Mouse (Mus musculus): ENCODE measurements at regions not wholly inside any gene's neighbourhood (a gene's known extent, or its start where the extent isn't known, plus 50 kb on each side); places are given as distances from the start of the nearest gene placed in this dataset.

GRCm38 (mm10) chr2:75209790-75210583, 384.4 kb downstream of the Mtx2 start:
- DNase-seq (ENCODE audit: extremely low read depth, low read depth, low spot score), result no peak

- no peak for DNase-seq (ENCODE audit: extremely low read depth, low read depth, low spot score)
These were observed 391.3 kb downstream of the Mtx2 start for GRCm38 (mm10) chr2:75216931-75217330.

- no peak for DNase-seq (ENCODE audit: extremely low read depth, low read depth, low spot score)
These were observed 395.3 kb downstream of the Mtx2 start for GRCm38 (mm10) chr2:75220775-75221359.

- peak; percentile 14 for DNase-seq (ENCODE audit: extremely low read depth, low read depth, low spot score)
These were observed 398.8 kb downstream of the Mtx2 start for GRCm38 (mm10) chr2:75224443-75224842.

- no peak for DNase-seq (ENCODE audit: extremely low read depth, low read depth, low spot score)
These were observed 415.4 kb downstream of the Mtx2 start for GRCm38 (mm10) chr2:75240976-75241375.

- no peak for DNase-seq (ENCODE audit: extremely low read depth, low read depth, low spot score)
These were observed 414.6 kb upstream of the Hnrnpa3 start for GRCm38 (mm10) chr2:75244311-75245033.

- no peak for DNase-seq (ENCODE audit: extremely low read depth, low read depth, low spot score)
These were observed 413.8 kb upstream of the Hnrnpa3 start for GRCm38 (mm10) chr2:75245256-75245655.

GRCm38 (mm10) chr2:75245662-75246061, 413.4 kb upstream of the Hnrnpa3 start:
- no peak for DNase-seq (ENCODE audit: extremely low read depth, low read depth, low spot score)

GRCm38 (mm10) chr2:75246082-75246743, 412.8 kb upstream of the Hnrnpa3 start:
- DNase-seq (ENCODE audit: extremely low read depth, low read depth, low spot score), result no peak

- DNase-seq (ENCODE audit: extremely low read depth, low read depth, low spot score), result no peak
These were observed 410.8 kb upstream of the Hnrnpa3 start for GRCm38 (mm10) chr2:75248251-75248650.

GRCm38 (mm10) chr2:75250507-75250906, 408.6 kb upstream of the Hnrnpa3 start:
- no peak for DNase-seq (ENCODE audit: extremely low read depth, low read depth, low spot score)

GRCm38 (mm10) chr2:75252829-75253228, 406.2 kb upstream of the Hnrnpa3 start:
- DNase-seq (ENCODE audit: extremely low read depth, low read depth, low spot score), result no peak

- no peak for DNase-seq (ENCODE audit: extremely low read depth, low read depth, low spot score)
These were observed 393.8 kb upstream of the Hnrnpa3 start for GRCm38 (mm10) chr2:75265218-75265617.

GRCm38 (mm10) chr2:75265739-75266699, 393.0 kb upstream of the Hnrnpa3 start:
- no peak for DNase-seq (ENCODE audit: extremely low read depth, low read depth, low spot score)

- DNase-seq (ENCODE audit: extremely low read depth, low read depth, low spot score), result no peak
These were observed 391.1 kb upstream of the Hnrnpa3 start for GRCm38 (mm10) chr2:75267949-75268348.

GRCm38 (mm10) chr2:75269446-75269845, 389.6 kb upstream of the Hnrnpa3 start:
- DNase-seq (ENCODE audit: extremely low read depth, low read depth, low spot score), result no peak

- no peak for DNase-seq (ENCODE audit: extremely low read depth, low read depth, low spot score)
These were observed 388.9 kb upstream of the Hnrnpa3 start for GRCm38 (mm10) chr2:75270115-75270514.

GRCm38 (mm10) chr2:75287900-75288299, 371.2 kb upstream of the Hnrnpa3 start:
- DNase-seq (ENCODE audit: extremely low read depth, low read depth, low spot score), result no peak

GRCm38 (mm10) chr2:75291674-75292073, 367.4 kb upstream of the Hnrnpa3 start:
- DNase-seq (ENCODE audit: extremely low read depth, low read depth, low spot score), result no peak

GRCm38 (mm10) chr2:75306821-75307220, 352.2 kb upstream of the Hnrnpa3 start:
- DNase-seq (ENCODE audit: extremely low read depth, low read depth, low spot score), result no peak

Data from fat pad, adult 2 months (tissue).